In genomic region chr11:120796614-120796946, GRCm38 (mm10) we compare ENCODE assay signal across 8 mouse cellular contexts. TPM values are rescaled to one million over a fixed set of nuclear protein-coding genes. Genes with fewer than 3 reads are reported as not detected.
DNase-seq lines count a peak whose midpoint lies in the region; ATAC-seq and TF ChIP-seq lines count a peak whose summit lies in the region.

No protein-coding gene starts in this region.

- peak overlapping the region; percentile 88 for H3K27ac ChIP-seq in heart, embryonic 15.5 days
- peak overlapping the region; percentile 43; the same call in 1 of the 2 replicates for H3K27ac ChIP-seq in hindbrain, embryonic 11.5 days (ENCODE audit: low read depth, low read length)
- peak overlapping the region; percentile 87 for H3K27ac ChIP-seq in midbrain, embryonic 10.5 days (replicated peaks)

- DNase-seq in heart, postnatal 14 days: no peak
- DNase-seq in G1E (ENCODE audit: low spot score): no peak
- DNase-seq in hindbrain, embryonic 11.5 days (ENCODE audit: low spot score): no peak
- no peak for DNase-seq in midbrain, embryonic 10.5 days (ENCODE audit: low spot score)
- DNase-seq in Muller cell, postnatal 12 days (ENCODE audit: inconsistent ontology term): no peak
- DNase-seq in layer of hippocampus, adult 8-10 months (ENCODE audit: low spot score in 2 of 2): no peak
- no peak for DNase-seq in c-Kit-positive CD71-positive TER-119-positive erythroid progenitor cells, embryonic 14.5 days (ENCODE audit: low spot score)

- ATAC-seq in heart, embryonic 15.5 days (replicated peaks; ENCODE audit: insufficient number of reproducible peaks, insufficient read depth, low FRiP score, low read depth): no peak
- ATAC-seq in G1E (ENCODE audit: extremely low read depth, insufficient number of reproducible peaks, low FRiP score, poor library complexity, severe bottlenecking): no peak
- ATAC-seq in hindbrain, embryonic 11.5 days (ENCODE audit: low FRiP score): peak; percentile 28

- peaks cover 24% of the 10 kb centered on the region for H3K36me3 ChIP-seq in heart, embryonic 15.5 days
- H3K36me3 ChIP-seq in G1E (replicated peaks): peaks cover 42% of the 10 kb centered on the region
- peaks cover 3% of the 10 kb centered on the region for H3K36me3 ChIP-seq in hindbrain, embryonic 11.5 days (ENCODE audit: control insufficient read depth, insufficient read depth, low read length)
- H3K36me3 ChIP-seq in midbrain, embryonic 10.5 days: peaks cover 33% of the 10 kb centered on the region

- H3K9me3 ChIP-seq in heart, embryonic 15.5 days (replicated peaks): no peaks in the 10 kb centered on the region
- no peaks in the 10 kb centered on the region for H3K9me3 ChIP-seq in G1E (replicated peaks)
- no peaks in the 10 kb centered on the region for H3K9me3 ChIP-seq in hindbrain, embryonic 11.5 days (ENCODE audit: control insufficient read depth, low read length)
- no peaks in the 10 kb centered on the region for H3K9me3 ChIP-seq in midbrain, embryonic 10.5 days (replicated peaks)

- H3K4me3 ChIP-seq in heart, embryonic 15.5 days: peak overlapping the region; percentile 88
- peak overlapping the region; percentile 99 for H3K4me3 ChIP-seq in G1E (ENCODE audit: low read depth, low read length)
- peak overlapping the region; percentile 99 for H3K4me3 ChIP-seq in hindbrain, embryonic 11.5 days (ENCODE audit: low read depth, low read length)
- H3K4me3 ChIP-seq in midbrain, embryonic 10.5 days: peak overlapping the region; percentile 86

- H3K9ac ChIP-seq in heart, embryonic 15.5 days: peak overlapping the region; percentile 45; the same call in 1 of the 2 replicates
- peak overlapping the region; percentile 28 for H3K9ac ChIP-seq in hindbrain, embryonic 11.5 days (ENCODE audit: low read depth, low read length)

- intact Hi-C loops in heart, postnatal 14 days (cut with DNase I): loop anchor here (5.0 kb wide), 1 partner anchor 174 kb away; no protein-coding TSS in a partner anchor

- WGBS in heart, embryonic 15.5 days: 18% methylated on average over 8 of the region's 8 CpGs
- 31% methylated on average over 8 of the region's 8 CpGs for WGBS in hindbrain, embryonic 11.5 days
- 33% methylated on average over 8 of the region's 8 CpGs for WGBS in midbrain, embryonic 10.5 days

- no peaks in the 10 kb centered on the region for H3K27me3 ChIP-seq in heart, embryonic 15.5 days
- H3K27me3 ChIP-seq in G1E (ENCODE audit: insufficient read depth, low read length): 0 out of 2 replicates have a peak, but pooled peaks cover 4% of the 10 kb centered on the region
- H3K27me3 ChIP-seq in hindbrain, embryonic 11.5 days (ENCODE audit: control insufficient read depth, insufficient read depth, low read length): no peaks in the 10 kb centered on the region
- H3K27me3 ChIP-seq in midbrain, embryonic 10.5 days (ENCODE audit: low read depth, poor library complexity, severe bottlenecking): no peaks in the 10 kb centered on the region

- TF ChIP-seq CTCF in G1E (IDR thresholded peaks at IDR 0.05; ENCODE audit: low read depth, low read length): no peak

- H3K4me1 ChIP-seq in heart, embryonic 15.5 days (replicated peaks): peaks cover 28% of the 10 kb centered on the region
- H3K4me1 ChIP-seq in G1E (ENCODE audit: insufficient read depth, low read depth, low read length): peaks cover 62% of the 10 kb centered on the region
- peaks cover 10% of the 10 kb centered on the region for H3K4me1 ChIP-seq in hindbrain, embryonic 11.5 days (replicated peaks; ENCODE audit: control insufficient read depth, insufficient read depth, low read length)
- H3K4me1 ChIP-seq in midbrain, embryonic 10.5 days: peaks cover 37% of the 10 kb centered on the region

- H3K4me2 ChIP-seq in heart, embryonic 15.5 days: peak overlapping the region; percentile 54
- peak overlapping the region; percentile 6 for H3K4me2 ChIP-seq in hindbrain, embryonic 11.5 days (replicated peaks; ENCODE audit: low read depth, low read length)

RNA-seq across cellular contexts. Expression of gene Dus1l, which starts 0.4 kb away (rescaled TPM):
- polyA plus RNA-seq in heart, embryonic 15.5 days (2015; fragmentation: Nextera tagmentation; extraction: Ambion mirVana): 36.9 and 50.0 TPM in 2 replicates
- total RNA-seq in heart, postnatal 14 days (2021): 10 to 100 TPM; 31.2 to 34.1 TPM
- total RNA-seq in G1E (2014; fragmentation: Nextera tagmentation): 63.3 and 67.4 TPM in 2 replicates
- 49.2 and 54.7 TPM in 2 replicates for total RNA-seq in G1E (2017)
- 142 and 166 TPM in 2 replicates for polyA plus RNA-seq in G1E (2012)
- polyA plus RNA-seq in hindbrain, embryonic 11.5 days (2014; fragmentation: Nextera tagmentation; extraction: Ambion mirVana): 70.9 and 71.3 TPM in 2 replicates
- polyA plus RNA-seq in midbrain, embryonic 10.5 days (2016; fragmentation: Nextera tagmentation; extraction: Ambion mirVana): 94.4 and 99.2 TPM in 2 replicates
- 10 to 100 TPM; 48.3 to 53.3 (median 49.9) TPM for total RNA-seq in layer of hippocampus, adult 8-10 months (2022)

RNA-seq across cellular contexts. Expression of gene Gps1, which starts 12.5 kb away (rescaled TPM):
- 113 and 134 TPM in 2 replicates for polyA plus RNA-seq in heart, embryonic 15.5 days (2015; fragmentation: Nextera tagmentation; extraction: Ambion mirVana)
- 10 to 100 TPM; 56.9 to 57.5 TPM for total RNA-seq in heart, postnatal 14 days (2021)
- total RNA-seq in G1E (2014; fragmentation: Nextera tagmentation) (109 and 111 TPM in 2 replicates), G1E (2017) (110 and 144 TPM in 2 replicates)
- polyA plus RNA-seq in G1E (2012): 65.9 and 66.5 TPM in 2 replicates
- polyA plus RNA-seq in hindbrain, embryonic 11.5 days (2014; fragmentation: Nextera tagmentation; extraction: Ambion mirVana): 264 and 272 TPM in 2 replicates
- 287 TPM in 2 replicates for polyA plus RNA-seq in midbrain, embryonic 10.5 days (2016; fragmentation: Nextera tagmentation; extraction: Ambion mirVana)
- total RNA-seq in layer of hippocampus, adult 8-10 months (2022): 100 to 1,000 TPM; 141 to 151 (median 144) TPM

RNA-seq across cellular contexts. Expression of gene Rfng, which starts 12.6 kb away (rescaled TPM):
- polyA plus RNA-seq in heart, embryonic 15.5 days (2015; fragmentation: Nextera tagmentation; extraction: Ambion mirVana): 21.1 and 30.8 TPM in 2 replicates
- total RNA-seq in heart, postnatal 14 days (2021): 10 to 100 TPM; 11.8 to 12.0 TPM
- total RNA-seq in G1E (2014; fragmentation: Nextera tagmentation): 18.4 and 24.2 TPM in 2 replicates
- 3.5 and 4.1 TPM in 2 replicates for total RNA-seq in G1E (2017)
- polyA plus RNA-seq in G1E (2012): 55.0 and 67.6 TPM in 2 replicates
- polyA plus RNA-seq in hindbrain, embryonic 11.5 days (2014; fragmentation: Nextera tagmentation; extraction: Ambion mirVana): 28.8 and 29.4 TPM in 2 replicates
- 43.4 and 55.9 TPM in 2 replicates for polyA plus RNA-seq in midbrain, embryonic 10.5 days (2016; fragmentation: Nextera tagmentation; extraction: Ambion mirVana)
- total RNA-seq in layer of hippocampus, adult 8-10 months (2022): 10 to 100 TPM; 55.7 to 63.5 (median 61.8) TPM

RNA-seq across cellular contexts. Expression of gene Fasn, which starts 27.8 kb away (rescaled TPM):
- polyA plus RNA-seq in heart, embryonic 15.5 days (2015; fragmentation: Nextera tagmentation; extraction: Ambion mirVana): 17.0 and 31.7 TPM in 2 replicates
- total RNA-seq in heart, postnatal 14 days (2021): 10 to 100 TPM; 23.0 to 23.2 TPM
- total RNA-seq in G1E (2014; fragmentation: Nextera tagmentation): 88.2 and 116 TPM in 2 replicates
- total RNA-seq in G1E (2017): 66.6 and 69.3 TPM in 2 replicates
- 425 and 529 TPM in 2 replicates for polyA plus RNA-seq in G1E (2012)
- polyA plus RNA-seq in hindbrain, embryonic 11.5 days (2014; fragmentation: Nextera tagmentation; extraction: Ambion mirVana): 76.0 and 94.1 TPM in 2 replicates
- polyA plus RNA-seq in midbrain, embryonic 10.5 days (2016; fragmentation: Nextera tagmentation; extraction: Ambion mirVana): 118 and 131 TPM in 2 replicates
- total RNA-seq in layer of hippocampus, adult 8-10 months (2022): 100 to 1,000 TPM; 187 to 227 (median 208) TPM

RNA-seq across cellular contexts. Expression of gene Hmga1b, which starts 34.0 kb away (rescaled TPM):
- polyA plus RNA-seq in heart, embryonic 15.5 days (2015; fragmentation: Nextera tagmentation; extraction: Ambion mirVana): 2.1 and 2.8 TPM in 2 replicates
- 10 to 100 TPM; 23.8 to 68.1 TPM for total RNA-seq in heart, postnatal 14 days (2021)
- 568 and 661 TPM in 2 replicates for total RNA-seq in G1E (2014; fragmentation: Nextera tagmentation)
- total RNA-seq in G1E (2017): 112 and 114 TPM in 2 replicates
- polyA plus RNA-seq in G1E (2012): 2,501 and 3,141 TPM in 2 replicates
- 5.6 and 7.0 TPM in 2 replicates for polyA plus RNA-seq in hindbrain, embryonic 11.5 days (2014; fragmentation: Nextera tagmentation; extraction: Ambion mirVana)
- 9.4 and 12.9 TPM in 2 replicates for polyA plus RNA-seq in midbrain, embryonic 10.5 days (2016; fragmentation: Nextera tagmentation; extraction: Ambion mirVana)
- total RNA-seq in layer of hippocampus, adult 8-10 months (2022): 10 to 100 TPM; 16.7 to 32.0 (median 24.2) TPM
